Mouse (Mus musculus) cerebellum, postnatal 10 days (tissue): ENCODE measurements around the gene Scgb2b21.
"Not testable (repeated sequence)": the region's sequence is repeated elsewhere in the genome, so short reads cannot be mapped to it uniquely, and the experiment has no call there.

ENCODE experiments used
- DNase-seq, 2 experiments: peaks; one replicate each; pipeline ENCODE4 v3.0.0; 2021; ENCODE audit warnings: mixed read lengths in 2 of 2

Scgb2b21 gene

GRCm38 (mm10) chr7:33520358-33520757, at the start of gene Scgb2b21:
Gene Scgb2b21, minus strand, starts transcription at chr7:33520458.
- no peak for DNase-seq

- DNase-seq: not testable (repeated sequence)
These were observed 23.2 kb upstream of the Scgb2b21 start for GRCm38 (mm10) chr7:33543420-33543819.
